Mouse (Mus musculus) liver, adult 2 months (tissue): ENCODE results near the gene Tmed11.

Experiments used
- CTCF ChIP-seq: fragments of 200-500 bp; IDR thresholded peaks from 2 replicates; pipeline ENCODE4 v1.5.1; 2011; ENCODE audit warnings: low read depth, low read length, control low read depth
- POLR2A ChIP-seq: fragments of 200-500 bp; IDR thresholded peaks from 2 replicates; pipeline ENCODE4 v1.6.1; 2011; ENCODE audit warnings: low read length, control low read depth; ENCODE audit not compliant: insufficient read depth; ENCODE audit errors: extremely low read depth

DNA sequence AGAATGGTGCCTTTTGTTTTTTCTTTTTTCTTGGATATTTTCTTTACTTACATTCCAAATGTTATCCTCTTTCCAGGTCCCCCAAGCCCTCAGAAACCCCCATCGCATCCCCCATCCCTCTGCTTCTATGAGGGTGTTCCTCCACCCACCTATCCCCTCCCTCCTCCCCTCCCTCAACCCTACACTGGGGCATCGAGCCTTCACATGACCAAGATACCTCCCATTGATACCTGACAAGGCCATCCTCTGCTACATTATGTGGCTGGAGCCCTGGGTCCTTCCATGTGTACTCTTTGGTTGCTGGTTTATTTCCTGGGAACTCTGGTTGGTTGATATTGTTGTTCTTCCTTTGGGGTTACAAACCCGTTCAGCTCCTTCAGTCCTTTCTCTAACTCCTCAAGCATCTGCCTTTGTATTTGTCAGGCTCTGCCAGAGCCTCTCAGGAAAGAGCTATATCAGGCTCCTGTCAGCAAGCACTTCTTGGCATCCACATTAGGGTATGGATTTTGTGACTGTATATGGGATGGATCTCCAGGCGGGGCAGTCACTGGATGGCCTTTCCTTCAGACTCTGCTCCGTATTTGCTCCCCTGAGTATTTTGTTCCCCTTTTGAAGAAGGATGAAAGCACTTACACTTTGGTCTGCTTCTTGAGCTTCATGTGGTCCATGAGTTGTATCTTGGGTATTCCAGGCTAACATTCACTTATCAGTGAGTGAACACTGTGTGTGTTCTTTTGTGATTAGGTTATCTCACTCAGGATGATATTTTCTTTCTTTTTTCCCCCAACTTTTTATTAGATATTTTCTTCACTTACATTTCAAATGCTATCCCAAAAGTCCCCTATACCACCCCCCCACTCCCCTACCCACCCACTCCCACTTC is 44.6 kb downstream of the Tmed11 start:
- no peak for TF ChIP-seq CTCF
- TF ChIP-seq POLR2A = no peak
